Mouse (Mus musculus) fat pad, adult 2 months (tissue): Measurements from ENCODE around the gene Peak1.

Experiments used
- DNase-seq: peaks from one replicate; pipeline ENCODE4 v3.0.0-alpha.2; 2011; ENCODE audit warnings: low read depth, low spot score; ENCODE audit errors: extremely low read depth

The Peak1 gene

GRCm38 (mm10) chr9:56417415-56417947 lies 386 bp downstream of the Peak1 start:
- no peak for DNase-seq

- no peak for DNase-seq
Measured at GRCm38 (mm10) chr9:56415935-56416607, 1.8 kb downstream of the Peak1 start.

GRCm38 (mm10) chr9:56415393-56415792 lies 2.5 kb downstream of the Peak1 start:
- DNase-seq = no peak

- no peak for DNase-seq
Measured at GRCm38 (mm10) chr9:56414322-56414721, 3.5 kb downstream of the Peak1 start.

GRCm38 (mm10) chr9:56412716-56413115 lies 5.2 kb downstream of the Peak1 start:
- no peak for DNase-seq

GRCm38 (mm10) chr9:56409928-56410327 lies 7.9 kb downstream of the Peak1 start:
- no peak for DNase-seq

GRCm38 (mm10) chr9:56404619-56405018 lies 13.2 kb downstream of the Peak1 start:
- no peak for DNase-seq

- DNase-seq = no peak
Measured at GRCm38 (mm10) chr9:56396306-56396705, 21.6 kb downstream of the Peak1 start.

- DNase-seq = no peak
Measured at GRCm38 (mm10) chr9:56392857-56393256, 25.0 kb downstream of the Peak1 start.

GRCm38 (mm10) chr9:56382786-56383185 lies 35.1 kb downstream of the Peak1 start:
- DNase-seq = no peak

GRCm38 (mm10) chr9:56374401-56374800 lies 43.5 kb downstream of the Peak1 start:
- no peak for DNase-seq

GRCm38 (mm10) chr9:56370710-56371109 lies 47.2 kb downstream of the Peak1 start:
- DNase-seq = no peak

GRCm38 (mm10) chr9:56368814-56369213 lies 49.1 kb downstream of the Peak1 start:
- no peak for DNase-seq

- DNase-seq = no peak
Measured at GRCm38 (mm10) chr9:56363306-56363705, 54.6 kb downstream of the Peak1 start.

GRCm38 (mm10) chr9:56359261-56359660 lies 58.6 kb downstream of the Peak1 start:
- DNase-seq = no peak

GRCm38 (mm10) chr9:56355186-56355585 lies 62.7 kb downstream of the Peak1 start:
- DNase-seq = no peak

- DNase-seq = no peak
Measured at GRCm38 (mm10) chr9:56346321-56346720, 71.5 kb downstream of the Peak1 start.

- no peak for DNase-seq
Measured at GRCm38 (mm10) chr9:56339426-56340195, 78.3 kb downstream of the Peak1 start.

GRCm38 (mm10) chr9:56334363-56334762 lies 83.5 kb downstream of the Peak1 start:
- DNase-seq = no peak

- no peak for DNase-seq
Measured at GRCm38 (mm10) chr9:56332774-56333173, 85.1 kb downstream of the Peak1 start.

- no peak for DNase-seq
Measured at GRCm38 (mm10) chr9:56326511-56327005, 91.3 kb downstream of the Peak1 start.

GRCm38 (mm10) chr9:56325725-56326124 lies 92.1 kb downstream of the Peak1 start:
- no peak for DNase-seq
